Mouse (Mus musculus): ENCODE data around the gene Glis1.

- peak; percentile 34 for TF ChIP-seq CTCF (IDR thresholded peaks at IDR 0.05; ENCODE audit: low read depth)
- TF ChIP-seq EP300 (IDR thresholded peaks at IDR 0.05; ENCODE audit: low read depth) = no peak
These were observed 51.5 kb downstream of the Glis1 start for GRCm38 (mm10) chr4:107485903-107486302.

Measured in heart, postnatal 0 days (tissue).